Mouse (Mus musculus) thymus, adult 18-20 months (tissue): ENCODE data around the gene Scnn1a.

Experiments
- DNase-seq, 2 experiments: peaks; one replicate each; pipeline ENCODE4 v3.0.0; 2022; ENCODE audit warnings: mixed read lengths in 2 of 2

The Scnn1a gene

DNA sequence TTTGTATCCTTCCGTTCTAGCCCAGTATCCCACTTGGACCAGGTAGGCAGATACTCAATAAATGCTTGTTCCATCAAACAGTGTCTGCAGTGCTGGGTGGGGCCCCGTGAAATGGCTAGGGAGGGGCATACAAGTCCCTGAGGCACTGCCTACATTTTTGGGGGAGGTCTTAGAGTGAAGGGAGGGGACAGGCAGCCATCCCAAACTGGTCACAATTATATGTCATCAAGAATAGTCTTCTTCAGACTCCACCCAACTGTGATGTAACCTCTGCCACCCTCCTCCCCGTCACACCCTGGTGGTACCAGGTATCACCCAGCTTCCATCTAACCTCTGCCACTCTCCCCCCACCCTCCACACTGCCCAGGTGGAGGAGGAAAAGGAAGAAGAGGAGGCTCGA is 24.4 kb downstream of the Scnn1a start:
- no peak for DNase-seq

DNA sequence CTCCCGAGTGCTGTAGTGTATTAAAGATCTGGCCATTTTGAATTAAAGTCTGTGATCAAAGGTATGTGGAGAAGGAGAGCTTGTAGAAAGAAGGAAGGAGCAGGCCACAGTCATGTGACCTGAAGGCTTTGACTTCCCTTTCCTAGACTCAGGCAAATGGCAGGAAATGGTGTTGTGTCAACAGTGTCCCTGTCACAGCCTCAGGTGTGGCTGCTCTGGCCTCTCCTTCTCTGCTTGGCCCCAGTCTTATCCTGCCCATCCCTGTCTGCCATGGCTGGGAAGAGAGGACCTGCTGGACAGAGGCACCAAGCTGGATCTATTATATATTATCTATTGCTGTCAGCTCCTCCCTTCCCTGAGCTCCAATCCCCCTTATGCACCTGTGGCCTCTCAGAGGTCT is 25.2 kb downstream of the Scnn1a start:
- DNase-seq = no peak

DNA sequence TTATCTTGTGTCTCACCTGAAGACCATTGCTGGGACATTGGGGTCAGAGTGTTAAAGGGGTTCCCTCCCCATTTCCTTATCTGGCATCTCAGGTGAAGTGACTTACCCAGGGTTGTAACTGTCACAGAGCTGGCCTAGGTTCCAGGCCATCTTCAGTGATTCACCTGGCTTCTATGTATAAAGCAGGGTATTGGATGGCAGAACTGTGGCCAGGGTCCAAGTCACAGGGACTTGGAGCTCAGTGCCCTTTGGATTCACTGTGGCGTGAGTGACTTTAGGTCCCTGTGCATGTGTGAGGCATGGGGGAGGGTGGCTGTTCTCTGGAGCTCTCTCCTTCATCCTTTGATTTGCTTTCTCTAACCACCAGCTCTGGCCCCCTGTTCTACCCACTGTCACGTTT is 25.6 kb downstream of the Scnn1a start:
- DNase-seq = no peak

DNA sequence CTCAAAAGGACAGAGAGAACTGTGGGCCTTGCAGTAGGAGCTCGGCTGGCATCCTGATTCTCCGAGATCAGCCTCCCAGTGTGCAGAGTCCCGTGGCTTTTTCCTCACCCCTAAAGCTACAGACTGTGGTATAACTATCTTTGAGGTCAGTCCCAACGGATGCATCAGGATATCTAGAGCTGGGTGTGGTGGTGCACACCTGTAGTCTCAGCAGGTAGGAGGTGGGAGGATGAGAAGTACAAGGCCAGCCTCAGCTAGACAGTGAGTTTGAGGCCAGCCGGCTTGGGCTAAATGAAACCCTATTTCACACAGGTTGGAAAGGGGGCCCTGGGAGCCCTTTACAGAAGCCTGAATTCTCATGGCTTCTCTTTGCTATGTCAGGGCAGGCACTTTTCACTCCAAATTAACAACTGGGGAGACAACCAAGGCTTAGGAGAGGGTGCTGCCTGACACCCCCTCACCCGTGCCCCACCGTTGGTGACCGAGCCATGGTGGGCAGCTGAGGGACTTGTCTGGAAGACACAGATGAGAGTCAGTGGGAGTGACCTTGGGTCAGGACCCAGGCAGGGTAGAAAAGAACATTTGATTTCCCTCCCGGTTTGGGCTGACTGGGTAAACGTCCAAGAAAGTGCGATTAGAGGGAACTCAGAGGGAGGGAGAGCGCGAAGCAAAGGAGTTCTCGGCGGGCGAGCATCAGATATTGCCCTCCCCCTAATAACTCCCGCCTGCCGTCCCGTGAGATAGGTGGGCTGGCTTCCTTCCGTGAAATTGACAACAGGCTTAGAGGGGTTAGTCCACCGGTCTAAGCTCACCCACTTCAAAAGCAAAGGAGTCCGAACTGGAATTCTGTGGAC is 28.5 kb downstream of the Scnn1a start, which contains the start of gene Tnfrsf1a:
Gene Tnfrsf1a, plus strand, starts transcription at position 642 of the 854 bp plus-strand sequence.
- no peak for DNase-seq

DNA sequence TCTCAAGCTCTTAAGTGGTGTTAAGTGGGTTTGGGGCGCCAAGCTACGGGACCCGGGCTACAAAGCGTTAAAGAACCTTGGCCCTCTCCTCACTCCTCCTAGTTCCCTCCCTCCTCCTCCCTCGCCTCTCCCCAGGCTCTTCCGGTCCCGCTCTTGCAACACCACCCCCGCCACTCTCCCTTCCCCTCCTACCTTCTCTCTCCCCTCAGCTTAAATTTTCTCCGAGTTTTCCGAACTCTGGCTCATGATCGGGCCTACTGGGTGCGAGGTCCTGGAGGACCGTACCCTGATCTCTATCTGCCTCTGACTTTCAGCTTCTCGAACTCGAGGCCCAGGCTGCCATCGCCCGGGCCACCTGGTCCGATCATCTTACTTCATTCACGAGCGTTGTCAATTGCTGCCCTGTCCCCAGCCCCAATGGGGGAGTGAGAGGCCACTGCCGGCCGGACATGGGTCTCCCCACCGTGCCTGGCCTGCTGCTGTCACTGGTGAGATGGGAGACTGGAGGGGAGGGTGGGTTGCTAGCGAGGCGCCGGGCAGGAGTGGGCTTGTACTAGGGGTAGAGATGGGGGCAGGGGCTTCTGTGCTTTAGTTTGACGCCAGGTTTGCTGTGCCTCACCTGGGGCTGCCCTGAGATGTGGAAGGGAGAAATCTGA is 29.2 kb downstream of the Scnn1a start:
- DNase-seq = peak; percentile 62 to 70

DNA sequence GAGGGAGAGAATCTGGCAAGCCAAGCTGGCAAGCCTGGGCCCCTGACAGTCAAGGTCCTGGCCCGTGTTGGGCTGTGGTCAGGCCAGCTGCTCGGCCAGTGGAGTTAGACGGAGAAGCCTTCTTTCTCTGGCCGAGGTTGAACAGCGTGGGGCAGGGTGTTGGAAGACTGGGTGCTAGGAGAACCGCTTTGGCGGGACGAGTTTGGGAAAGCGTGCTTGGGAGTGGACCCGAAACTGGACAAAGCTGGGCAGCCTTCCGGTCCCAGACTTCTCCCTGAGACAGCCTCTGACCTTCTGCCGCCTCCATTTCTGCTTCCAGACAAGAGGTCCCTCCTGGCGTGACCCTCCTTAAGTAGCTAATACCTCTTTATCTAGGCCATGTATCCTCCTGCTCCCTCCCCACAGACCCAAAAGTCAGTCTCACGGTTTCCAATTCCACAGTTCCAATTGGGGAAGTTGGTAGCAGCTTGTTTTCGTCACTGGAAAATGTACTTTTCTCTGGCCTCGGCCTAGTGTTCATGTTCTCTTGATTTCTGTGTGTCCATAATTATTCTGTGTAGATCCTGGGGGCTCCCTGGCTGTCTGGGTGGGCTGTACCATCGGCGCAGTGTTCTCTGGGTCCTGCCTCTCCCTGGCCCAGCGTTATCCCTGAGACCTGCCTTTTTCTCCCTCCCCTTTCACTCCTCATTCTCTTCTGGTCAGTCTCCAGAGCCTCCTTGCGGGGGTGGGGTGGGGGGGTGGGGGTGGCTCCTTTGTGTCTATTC is 30.0 kb downstream of the Scnn1a start:
- no peak for DNase-seq

DNA sequence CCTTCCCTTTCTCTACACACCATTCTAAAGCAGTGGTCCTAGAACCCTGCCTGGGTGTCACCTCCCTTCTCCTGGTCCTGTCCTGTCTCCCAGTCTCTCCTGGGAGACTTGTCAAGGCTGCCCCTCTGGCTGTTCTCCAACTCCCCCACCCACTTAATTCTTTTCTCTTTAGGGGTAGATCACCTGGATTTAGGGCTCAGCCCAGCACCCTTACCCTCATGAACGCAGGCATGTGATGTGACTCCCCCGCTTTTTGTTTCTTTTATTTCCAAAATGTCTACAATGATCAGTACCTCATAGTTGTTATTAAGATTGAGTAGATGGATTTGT is 30.5 kb downstream of the Scnn1a start:
- DNase-seq = no peak

DNA sequence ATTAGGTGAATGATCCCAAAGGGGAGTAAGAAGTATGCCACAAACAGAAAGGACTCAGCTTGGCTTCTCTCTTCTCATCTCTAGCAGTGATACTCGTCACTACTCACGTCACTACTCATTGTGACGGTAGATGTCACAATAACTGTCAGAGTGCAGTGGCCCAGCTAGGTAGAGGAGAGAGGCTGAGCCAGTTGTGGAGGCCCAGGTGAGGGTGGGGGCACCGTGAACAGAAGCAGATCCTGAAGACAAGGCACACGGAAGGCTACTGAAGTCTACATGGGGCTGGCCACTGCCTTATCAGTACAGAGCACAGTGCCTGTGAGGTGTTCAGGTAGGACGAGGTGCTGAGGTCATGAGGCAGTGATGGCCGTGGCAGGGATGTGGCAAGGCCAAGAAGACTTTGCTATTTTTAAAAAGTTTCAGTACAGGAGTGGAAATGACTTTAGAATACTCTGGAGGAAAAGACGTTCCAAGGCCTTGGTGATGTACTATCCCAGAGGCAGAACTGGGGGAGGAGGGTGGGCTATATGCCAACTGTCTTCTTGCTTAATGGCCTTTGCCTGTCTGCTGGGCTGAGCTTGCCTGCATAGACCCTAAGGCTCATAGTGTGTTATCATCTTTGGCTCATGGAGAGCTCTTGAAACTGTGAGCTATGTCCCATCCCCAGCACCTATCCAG is 31.0 kb downstream of the Scnn1a start:
- DNase-seq = no peak

DNA sequence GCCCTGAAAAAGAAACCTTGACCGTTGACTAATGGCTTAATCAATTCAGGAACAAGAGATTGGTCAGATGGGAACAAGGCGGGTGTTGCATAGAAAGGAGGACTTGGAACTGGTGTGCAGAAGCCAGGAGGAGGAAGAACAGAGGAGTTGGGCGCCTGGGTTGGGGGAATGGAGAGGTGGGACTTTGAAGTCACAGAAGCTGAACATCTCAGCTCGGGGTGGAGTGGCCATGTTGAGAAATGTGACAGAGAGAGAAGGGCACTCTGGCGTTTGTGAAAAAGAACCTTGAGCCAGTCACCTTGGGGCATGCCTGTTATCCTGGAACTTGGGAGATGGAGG is 31.6 kb downstream of the Scnn1a start:
- no peak for DNase-seq

DNA sequence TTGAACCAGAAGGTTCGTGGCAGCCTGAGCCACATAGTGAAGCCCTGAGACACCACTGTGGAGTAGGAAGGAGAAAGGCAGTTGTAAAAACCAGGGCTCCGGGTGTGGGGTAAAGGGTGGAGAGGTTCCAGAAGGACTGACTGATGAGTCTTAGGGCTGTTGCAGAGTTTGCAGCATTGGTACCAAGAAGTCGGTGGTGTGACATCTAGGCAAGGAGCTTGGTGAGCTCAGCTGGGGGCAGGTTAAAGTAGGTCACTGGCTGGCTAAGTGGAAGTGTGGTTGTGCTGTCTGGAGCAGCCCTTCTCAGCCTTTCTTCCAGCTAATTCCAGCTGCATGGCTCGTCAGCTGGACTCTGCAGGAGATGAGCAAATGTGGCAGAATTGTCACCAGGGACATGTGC is 32.4 kb downstream of the Scnn1a start:
- peak in 1 of 2 experiments; percentile 55 for DNase-seq

DNA sequence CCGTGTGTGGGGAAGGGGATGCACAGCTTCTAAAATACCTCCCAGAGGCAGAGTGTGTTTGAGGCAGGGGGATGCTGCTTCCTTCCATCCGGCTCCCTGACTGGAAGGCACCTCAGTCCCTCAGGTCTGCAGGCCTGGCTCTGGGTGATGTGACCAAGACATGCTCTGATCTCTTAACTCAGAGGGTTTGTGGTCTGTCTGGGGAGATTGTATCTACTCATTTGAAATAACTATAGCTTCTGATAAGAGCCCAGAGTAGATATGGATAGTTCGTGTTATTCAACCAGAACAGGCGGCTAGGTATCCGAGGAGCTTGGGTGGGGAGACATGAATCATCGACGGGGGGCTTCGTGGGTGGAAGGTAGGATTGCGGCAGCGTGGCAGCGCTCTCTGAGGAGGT is 32.8 kb downstream of the Scnn1a start:
- no peak for DNase-seq

DNA sequence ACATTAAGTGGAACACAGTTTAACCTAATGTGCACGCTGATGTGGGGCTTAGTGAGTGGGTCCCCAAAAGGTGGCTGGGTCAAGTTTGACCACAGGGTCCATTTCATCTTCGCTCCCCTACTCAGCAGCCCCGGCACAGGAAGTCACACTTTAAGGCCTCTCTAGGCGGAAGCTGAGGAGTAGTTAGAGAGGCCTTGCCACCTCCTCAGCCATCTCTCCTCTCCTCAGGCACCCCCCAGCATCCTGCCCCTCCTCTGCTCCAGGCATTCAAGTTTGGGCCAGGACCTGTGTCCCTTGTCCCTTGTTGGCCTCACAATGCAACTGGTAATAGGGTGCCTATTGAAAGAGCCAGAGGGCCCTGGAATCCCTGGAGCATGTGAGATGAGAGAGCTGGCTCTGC is 33.2 kb downstream of the Scnn1a start:
- peak; percentile 51 to 66 for DNase-seq

DNA sequence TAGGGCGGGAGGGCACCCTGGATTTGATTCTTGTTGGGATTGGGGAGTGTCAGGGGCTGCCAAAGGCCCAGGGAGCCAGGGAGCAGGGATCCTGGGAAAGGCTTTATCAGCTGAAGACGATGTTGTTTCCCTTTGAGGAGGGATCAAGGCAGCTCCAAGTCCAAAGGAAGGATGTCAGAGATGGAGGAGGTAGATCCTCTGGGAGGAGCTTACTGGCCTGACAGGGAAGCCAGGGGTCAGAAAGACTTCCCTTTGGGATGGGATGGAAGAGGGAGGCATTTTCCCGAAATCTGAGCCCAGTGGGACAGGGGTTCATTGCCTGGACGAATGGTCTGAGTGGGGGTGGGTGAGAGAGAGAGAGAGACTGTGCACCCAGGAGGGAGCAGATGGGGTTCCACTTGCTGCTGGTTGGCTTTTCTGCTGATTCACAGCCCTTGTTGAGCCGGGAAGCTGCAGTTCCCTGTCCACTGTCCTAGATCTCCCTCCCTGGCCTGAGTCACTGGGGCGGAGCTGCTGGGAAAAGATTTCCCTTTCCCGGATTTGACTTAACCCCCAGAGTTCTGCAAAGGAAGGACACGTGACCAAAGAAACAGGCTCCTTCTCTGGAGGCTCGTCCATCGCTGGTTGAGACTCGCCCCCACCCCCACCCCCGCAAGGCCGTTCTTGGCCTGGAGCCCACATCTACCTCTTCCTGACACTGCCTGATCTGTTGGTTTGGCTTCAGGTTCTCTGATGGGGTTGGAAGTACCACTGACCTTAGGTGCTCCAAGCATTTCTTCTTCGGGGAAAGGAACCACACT is 34.1 kb downstream of the Scnn1a start:
- peak in 1 of 2 experiments; percentile 40 for DNase-seq

DNA sequence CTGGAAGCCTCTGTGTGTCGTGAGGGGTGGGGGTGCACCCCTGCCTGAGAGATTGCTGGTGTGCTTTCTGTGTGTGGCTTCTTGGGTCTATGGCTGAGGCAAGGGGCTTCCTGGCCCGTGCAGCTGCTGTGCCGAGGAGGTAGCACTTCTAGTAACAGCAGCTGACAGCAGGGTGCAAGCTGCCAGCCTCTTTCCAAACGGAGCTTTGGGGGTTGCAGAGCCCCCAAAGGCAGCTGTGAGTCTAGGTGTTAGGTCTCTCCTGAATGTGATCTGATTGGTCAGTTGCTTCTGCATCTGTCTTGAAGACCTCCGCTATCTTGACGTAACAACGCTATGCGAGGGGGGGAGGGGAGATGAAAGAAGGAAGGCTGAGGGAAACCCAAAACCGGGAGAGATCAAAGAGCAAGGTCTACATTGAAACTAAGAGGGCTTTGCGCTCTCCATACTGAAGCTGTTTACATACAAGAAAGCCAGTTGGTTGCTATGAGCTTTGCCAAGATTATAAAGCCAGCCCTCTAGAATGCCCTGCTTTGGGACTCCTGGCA is 34.8 kb downstream of the Scnn1a start:
- DNase-seq = peak; percentile 79 to 89

DNA sequence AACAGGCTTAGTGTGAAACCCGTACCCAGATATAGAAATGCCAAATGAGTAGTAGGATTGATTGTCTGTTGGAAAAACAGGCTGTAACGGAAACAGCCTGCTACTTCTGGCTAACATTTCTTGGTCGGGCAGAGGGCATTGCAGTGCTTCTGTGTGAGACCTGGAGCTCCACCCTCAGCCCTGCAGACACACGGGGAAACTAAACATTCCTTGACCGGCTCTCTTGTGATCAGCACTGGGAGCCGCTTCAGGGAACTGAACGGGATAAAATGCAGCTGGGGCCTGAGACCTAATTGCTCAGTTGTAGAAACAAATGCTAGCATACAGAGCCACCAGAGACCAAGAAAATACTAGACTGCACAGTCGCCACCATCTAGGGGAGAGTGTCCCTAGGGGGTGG is 35.8 kb downstream of the Scnn1a start:
- no peak for DNase-seq

DNA sequence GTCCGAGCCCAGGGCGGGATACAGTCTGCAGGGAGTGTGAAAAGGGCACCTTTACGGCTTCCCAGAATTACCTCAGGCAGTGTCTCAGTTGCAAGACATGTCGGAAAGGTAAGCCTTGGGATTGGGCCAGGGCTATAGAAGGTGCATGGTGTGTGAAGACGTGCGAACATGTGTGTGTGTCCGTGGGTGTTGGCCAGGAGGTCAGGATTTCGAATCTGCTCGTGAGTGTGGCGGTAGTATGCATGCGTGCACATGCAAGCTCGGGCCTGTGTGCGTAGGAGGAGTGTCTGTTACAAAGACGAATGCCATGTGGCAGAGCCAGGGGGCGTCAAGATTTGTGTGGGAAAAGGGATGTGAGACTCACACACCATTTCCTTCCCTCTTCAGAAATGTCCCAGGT is 36.9 kb downstream of the Scnn1a start:
- no peak for DNase-seq

DNA sequence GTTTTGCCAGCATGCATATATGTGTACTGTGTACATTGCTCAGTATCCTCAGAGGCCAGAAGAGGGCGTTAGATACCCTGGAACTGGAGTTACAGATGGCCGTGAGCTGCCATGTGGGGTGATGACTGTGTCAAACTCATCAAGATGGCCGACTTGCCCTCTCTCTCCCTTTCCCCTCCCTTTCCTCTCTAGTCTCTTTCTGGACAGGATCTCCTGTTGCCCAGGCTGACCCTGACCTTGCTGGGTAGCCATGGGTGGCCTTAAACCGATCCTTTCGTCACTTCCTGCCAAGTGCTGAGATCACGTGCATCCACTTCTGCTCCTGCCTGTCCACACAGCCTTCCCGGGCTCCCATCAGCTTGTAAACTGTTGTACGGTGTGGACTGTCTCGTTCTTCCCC is 39.5 kb downstream of the Scnn1a start:
- no peak for DNase-seq

DNA sequence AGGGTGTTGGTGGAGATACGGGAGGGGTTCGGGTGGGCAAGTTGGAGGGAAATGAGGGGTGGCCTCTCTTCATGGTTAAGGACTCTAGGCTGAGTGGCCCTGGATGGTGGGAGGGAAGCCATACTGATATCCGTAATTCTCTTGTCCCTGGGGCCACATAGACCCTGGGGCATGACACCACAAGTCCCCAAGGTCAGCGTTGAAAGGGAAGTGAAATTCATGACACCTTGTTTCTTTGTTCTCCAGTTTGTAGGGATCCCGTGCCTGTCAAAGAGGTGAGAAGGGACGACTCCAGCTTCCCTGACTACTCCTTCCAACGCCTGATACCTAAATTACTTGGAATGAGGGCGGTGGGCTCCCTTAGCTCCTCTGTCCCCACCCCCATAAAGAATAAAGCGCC is 40.4 kb downstream of the Scnn1a start:
- no peak for DNase-seq

DNA sequence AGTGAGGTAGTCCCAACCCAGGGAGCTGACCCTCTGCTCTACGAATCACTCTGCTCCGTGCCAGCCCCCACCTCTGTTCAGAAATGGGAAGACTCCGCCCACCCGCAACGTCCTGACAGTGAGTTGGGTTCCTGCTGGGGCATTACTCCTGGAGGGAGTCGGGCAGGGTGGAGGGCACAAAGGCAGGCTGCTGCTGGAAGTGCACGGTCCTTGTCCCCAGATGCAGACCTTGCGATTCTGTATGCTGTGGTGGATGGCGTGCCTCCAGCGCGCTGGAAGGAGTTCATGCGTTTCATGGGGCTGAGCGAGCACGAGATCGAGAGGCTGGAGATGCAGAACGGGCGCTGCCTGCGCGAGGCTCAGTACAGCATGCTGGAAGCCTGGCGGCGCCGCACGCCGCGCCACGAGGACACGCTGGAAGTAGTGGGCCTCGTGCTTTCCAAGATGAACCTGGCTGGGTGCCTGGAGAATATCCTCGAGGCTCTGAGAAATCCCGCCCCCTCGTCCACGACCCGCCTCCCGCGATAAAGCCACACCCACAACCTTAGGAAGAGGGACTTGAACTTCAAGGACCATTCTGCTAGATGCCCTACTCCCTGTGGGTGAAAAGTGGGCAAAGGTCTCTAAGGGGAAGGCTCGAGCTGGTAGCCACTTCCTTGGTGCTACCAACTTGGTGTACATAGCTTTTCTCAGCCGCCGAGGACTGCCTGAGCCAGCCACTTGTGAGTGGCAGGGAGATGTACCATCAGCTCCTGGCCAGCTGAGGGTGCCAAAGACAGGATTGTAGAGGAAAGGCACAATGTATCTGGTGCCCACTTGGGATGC is 41.2 kb downstream of the Scnn1a start:
- DNase-seq = no peak

DNA sequence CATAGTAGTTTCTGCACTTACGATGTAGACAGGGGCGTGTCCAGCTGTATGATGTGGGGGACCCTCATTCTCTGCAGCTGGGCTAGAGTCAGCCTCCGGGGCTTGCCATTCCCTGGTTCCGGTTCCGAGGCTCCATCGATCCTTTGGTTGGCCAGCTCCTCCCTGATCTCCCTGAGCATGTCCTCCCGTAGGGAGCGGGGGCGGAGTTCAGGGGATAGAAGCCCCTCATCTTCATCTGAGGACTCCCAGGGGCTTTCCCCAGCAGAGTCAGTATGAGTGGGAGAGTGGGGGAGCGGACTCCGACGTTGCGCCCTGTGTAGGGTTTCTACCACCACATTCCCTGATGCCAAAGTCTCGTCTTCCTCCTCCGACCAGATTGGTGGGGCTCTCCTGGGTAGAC is 42.6 kb downstream of the Scnn1a start:
- no peak for DNase-seq
